Mouse (Mus musculus) spleen, postnatal 14 days (tissue): ENCODE data around the gene Hmgcr.
"Not testable (repeated sequence)": the region's sequence is repeated elsewhere in the genome, so short reads cannot be mapped to it uniquely, and the experiment has no call there.

Experiments
- DNase-seq, 2 experiments: peaks; one replicate each; pipeline ENCODE4 v3.0.0; 2021 to 2022; ENCODE audit warnings: low spot score in 2 of 2

Gene Hmgcr

DNA sequence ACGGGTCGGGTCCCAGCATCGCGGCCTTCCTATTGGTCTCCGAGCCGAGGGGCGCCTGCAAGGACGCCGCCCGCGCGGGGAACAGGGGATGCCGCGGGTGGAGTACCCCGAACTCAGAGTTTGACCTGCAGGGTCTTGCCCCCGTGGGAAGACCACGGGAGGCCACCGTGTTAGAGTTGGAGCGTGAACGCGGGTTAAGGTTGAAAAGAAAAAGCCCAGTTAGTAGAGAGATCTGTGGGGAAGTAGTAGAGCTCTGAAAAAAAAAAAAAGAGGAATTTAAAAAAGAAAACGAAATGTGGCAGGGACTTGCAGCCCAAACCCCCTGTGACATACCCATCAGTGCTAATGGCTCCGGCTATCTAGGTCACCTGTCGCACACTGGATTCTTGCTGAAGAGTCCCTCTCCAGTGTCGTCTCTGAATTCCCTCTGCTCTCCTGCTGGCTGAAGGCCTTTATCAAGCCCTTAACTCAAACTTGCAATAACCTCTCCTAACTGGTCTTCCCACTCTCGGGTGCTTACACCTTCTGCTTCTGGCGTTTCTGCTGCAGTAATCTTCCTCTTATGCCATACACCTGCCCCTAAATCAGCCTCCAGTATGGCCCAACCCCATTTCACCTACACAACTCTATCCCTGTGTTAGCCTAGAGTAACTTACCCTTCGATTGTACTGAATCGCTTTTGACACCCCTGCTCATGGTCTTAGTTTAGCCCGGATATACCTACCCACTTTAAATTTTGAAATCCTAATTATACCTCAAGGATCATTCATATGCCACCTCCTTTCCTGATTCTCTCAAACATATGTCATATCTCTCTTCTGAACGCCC is 556 bp upstream of the Hmgcr start:
- DNase-seq = no peak

DNA sequence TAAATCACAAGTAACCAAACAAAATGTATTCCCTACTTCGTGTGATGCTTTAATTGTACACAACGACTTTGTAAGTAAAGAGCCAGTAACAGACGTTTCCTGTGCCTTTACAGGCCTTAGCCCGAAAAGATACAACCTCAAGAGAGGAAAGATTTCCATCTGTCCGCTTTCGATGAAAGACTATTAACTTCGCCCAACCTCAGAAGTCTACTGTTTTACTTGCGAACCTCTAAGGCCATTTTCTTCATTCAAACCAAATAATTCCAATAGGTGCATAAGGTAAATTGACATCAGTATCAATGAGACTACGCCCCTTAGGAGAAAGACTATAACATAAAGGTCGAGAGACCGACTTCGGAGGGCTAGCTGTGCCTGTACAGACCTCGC is 724 bp downstream of the Hmgcr start:
- no peak for DNase-seq

DNA sequence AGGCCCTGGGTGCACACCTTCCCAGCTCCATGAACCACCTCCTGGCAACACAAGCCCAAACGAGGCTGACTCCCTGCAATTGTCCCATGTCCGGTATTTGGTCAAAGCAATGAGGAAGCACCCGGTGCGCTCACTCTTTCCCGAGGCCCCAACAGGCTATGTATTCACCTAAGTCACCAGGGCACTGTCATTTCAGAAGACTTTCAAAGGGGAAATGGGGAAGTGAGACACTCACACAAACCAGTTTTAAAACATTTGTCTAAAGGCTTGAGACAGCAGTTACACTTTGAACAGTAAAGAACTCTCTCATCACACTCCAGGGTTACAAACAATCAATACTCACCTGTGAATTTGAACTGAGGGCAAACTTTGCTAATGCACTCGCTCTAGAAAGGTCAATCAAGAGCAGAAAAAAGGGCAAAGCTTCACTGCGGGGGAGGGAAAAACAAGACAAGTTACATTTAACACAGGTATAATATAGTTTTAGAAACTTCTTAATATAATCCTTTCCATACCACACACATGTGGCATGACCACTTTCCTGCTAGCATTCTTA is 6.2 kb downstream of the Hmgcr start:
- DNase-seq = no peak

DNA sequence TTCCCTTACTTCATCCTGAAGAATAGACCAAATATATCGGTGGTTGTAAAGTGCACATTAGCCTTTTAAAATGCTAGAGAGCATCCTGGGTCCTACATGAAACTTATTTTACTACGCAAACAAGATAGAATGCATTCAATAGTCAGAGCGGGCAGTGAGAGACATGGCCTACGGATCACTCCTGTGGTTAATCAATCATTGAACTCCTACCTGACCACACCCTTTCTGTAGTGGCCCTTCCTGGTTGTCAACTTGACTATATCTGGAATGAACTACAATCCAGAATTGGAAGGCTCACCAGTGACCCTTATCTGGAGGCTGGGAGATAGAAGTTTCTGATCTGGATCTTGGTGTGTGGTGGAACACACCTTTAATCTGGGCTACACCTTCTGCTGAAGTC is 7.6 kb downstream of the Hmgcr start:
- DNase-seq = not testable (repeated sequence)

DNA sequence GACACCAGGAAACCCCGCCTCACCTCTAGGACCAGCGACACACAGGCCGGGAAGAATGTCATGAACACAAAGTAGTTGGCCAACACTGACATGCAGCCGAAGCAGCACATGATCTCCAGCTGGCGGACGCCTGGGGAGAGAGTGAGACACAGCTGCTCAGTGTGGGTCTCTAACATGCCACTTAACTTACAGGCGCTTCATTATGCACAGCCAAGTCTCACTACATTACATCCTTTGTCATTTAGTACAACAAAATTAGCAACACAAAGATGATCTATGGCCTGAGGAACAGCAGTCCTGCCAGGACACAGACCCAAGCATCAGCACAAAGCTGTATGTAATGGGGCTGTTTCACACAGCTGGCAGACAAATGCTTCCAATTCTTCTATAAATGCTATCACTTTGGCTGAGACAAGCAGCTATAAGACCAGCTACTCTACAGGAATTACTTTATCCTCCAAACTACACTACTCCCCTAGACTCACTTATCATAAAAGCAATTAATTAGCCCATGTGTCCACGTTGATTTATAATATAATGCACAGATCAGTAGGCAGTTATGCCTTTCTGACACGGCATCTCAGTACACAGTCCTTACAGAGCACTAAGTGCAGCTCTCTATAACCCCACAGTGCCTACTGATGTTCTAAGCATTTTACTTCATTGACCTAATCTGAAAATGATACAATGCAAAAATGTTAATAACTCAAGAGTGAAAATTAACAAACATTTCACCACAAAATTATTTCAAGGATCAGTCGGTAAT is 10.5 kb downstream of the Hmgcr start:
- DNase-seq = no peak

DNA sequence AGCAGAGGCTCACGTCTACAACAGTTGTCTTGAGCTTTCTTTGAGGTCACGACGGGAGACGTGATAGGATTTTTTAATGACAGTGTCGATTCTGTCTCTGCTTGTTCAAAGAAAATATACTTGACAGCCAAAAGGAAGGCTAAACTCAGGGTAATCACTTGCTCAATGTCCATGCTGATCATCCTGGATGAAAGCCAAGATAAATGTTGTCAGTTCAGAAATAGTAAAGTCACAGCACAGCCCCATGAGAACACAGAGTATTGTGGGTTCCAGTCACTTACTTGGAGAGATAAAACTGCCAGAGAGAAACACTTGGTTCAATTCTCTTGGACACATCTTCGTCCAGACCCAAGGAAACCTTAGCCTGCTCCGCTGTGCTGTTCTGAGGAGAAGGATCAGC is 11.8 kb downstream of the Hmgcr start:
- no peak for DNase-seq

DNA sequence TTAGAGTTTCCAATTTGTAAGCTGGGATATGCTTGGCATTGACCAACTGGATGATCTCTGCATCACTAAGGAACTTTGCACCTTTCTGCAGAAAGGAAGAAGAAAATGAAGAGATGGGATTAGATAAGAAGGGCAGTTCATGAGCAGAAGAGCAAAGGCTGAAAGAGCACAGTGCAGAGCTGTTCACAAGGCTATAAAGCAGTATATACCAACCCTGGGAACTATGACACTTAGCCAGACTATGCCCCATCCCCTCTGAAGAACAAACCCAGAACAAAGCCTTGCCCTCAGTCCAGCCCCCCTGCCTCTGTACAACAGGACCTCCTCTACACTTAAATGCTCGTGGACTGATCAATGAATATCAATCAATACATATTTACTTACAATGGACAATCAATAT is 14.1 kb downstream of the Hmgcr start:
- DNase-seq = no peak

DNA sequence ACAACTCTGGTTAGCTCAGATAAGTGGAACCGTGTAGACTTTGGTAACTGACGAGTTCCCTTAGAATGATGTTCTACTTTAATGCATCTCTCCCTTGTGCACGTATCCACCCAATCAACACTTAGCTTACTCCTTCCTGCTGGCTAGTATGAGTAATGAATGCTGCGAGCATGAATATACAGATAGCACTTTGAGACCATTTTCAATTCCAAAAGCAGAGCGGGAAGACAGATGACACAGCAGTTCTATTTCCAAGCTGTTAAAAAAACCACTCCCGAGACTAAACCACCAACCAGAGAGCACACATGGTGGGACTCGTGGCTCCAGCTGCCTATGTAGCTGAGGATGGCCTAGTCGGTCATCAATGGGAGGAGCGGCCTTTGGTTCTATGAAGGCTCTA is 17.7 kb downstream of the Hmgcr start:
- no peak for DNase-seq

DNA sequence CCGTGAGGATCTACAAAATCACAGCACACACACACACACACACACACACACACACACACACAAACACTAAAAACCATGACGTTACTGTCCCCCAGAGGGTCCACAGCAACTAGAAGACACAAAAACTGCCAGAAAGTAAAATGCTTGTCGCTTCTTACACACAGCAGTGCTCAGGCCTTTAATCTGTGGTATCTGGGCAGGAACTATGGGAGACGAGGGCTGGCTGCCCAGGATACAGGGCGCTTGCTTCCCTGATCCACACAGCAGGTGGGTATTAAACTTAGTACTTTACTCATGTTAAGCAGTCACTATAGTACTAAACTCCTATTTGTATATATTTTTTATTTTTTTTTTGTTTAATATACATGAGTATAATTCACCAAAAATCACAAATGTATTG is 24.9 kb downstream of the Hmgcr start:
- no peak for DNase-seq

DNA sequence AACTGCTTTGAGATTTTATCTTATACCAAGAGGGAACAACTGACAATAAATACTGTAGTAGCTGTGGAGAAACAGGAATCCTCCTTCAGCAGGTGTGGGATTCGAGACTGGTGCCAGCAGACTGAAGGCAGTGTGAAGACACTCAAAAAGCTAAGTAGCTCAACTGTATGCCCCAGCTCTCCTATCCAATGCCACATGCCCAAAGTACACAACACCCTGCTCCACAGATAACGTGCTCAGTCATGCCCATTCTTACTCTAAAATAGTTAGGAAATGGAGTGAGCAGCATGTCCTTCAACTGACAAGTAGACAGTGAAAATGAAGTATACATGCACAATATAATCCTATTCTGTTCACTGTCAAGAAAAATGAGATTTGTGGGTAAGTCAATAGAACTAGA is 26.6 kb downstream of the Hmgcr start:
- no peak for DNase-seq

DNA sequence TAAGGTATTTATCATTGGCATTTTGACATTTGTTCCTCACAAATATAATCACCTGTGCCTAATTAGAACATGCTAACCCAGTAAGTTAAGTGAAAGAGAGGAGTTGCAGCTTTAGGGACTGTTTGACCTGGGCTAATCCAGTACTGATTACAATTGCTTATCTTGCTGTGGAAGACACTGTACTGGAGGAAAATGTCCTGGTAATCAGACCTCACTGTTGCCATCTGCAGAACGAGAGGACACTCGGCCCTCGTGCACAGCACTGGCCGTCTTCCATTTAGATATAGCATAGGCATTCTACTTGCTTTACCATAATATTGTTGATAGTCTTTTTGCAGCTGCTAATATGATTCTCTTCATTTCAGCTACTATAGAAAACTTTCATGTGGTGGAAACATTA is 40.3 kb downstream of the Hmgcr start:
- no peak for DNase-seq

DNA sequence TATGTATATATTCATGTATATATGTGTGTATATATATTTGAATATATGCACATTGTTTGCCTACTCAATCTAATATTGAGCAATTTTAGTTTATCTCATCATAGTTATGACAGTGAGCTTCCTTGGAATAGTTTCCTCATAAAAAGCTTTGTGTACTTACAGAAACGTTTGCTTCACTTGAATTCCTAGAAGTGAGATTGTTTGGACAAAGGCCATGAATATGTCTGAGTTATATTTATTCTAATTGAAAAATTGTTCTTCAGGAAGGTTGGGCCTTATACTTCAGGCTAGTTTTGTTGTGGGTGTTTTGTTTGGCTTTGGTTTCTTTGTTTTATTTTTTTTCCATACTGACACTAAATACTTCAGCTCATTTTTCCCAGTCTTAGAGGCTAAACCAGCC is 49.8 kb downstream of the Hmgcr start:
- DNase-seq = no peak

DNA sequence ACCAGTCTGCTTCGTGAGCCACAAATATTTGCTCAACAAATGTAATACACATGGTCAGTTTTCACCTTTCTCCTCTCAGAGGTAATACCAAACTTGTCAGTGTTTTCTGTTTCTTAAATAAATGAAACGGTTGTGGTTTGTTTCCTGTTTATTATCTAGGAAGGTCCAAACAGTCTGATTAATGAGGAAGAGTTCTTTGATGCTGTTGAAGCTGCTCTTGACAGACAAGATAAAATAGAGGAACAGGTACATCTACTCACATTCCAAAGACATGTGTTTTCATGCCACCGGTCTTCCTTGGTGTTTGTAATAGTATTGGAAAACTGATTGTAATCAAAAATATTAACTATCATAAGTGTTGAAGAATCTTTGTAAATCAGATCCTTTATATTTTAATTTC is 56.1 kb downstream of the Hmgcr start:
- DNase-seq = no peak

DNA sequence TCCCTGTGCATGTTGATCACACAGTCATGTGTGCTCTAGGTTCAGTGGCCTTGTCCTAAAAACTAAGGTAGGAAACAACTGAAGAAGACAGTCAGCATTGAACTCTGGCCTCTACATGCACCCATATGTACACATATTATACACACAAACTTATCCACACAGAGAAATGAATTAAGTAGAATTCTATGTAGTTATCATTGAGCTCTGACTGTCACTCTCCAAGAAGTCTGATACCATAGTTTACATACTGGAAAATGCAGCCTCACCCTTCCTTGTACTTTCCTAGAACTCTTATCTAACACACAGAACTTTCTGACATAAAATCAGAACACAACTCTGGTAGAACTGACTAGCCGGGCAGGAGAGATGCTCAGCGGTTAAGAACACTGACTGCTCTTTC is 66.5 kb downstream of the Hmgcr start:
- DNase-seq = no peak

DNA sequence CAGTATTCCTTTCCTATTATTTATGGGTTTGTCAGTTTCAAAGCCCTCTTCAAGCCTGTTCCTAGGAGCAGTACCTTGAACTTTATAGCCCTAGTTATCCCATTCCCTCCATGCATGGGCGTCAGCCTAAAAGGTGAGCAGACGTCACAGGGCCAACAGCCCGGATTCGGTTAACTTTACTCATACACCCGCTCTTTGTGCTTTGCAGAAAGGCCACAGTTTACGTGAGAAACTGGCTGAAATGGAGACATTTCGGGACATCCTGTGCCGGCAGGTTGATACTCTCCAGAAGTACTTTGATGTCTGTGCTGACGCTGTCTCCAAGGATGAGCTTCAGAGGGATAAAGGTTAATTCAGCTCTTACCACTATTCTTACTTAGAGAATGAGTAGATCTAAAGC is 71.6 kb downstream of the Hmgcr start:
- DNase-seq = no peak
